In genomic region chr12:8393976-8394375, GRCm38 (mm10) we compare ENCODE assay signal across 19 mouse cellular contexts.
"Had no signal": no experiment of that assay in that cellular context is flagged by ENCODE, and none has a peak within 500 bp of the region (broad histone marks: within the 10 kb centered on the region; RNA-seq: fewer than 3 reads in every experiment).

No protein-coding gene starts in this region.

- H3K27ac ChIP-seq: liver, embryonic 13.5 days; liver, embryonic 15.5 days; macrophage; midbrain, embryonic 12.5 days; midbrain, embryonic 15.5 days; neural tube, embryonic 12.5 days had no signal

- H3K9me3 ChIP-seq: liver, embryonic 13.5 days; liver, embryonic 15.5 days; lung, embryonic 15.5 days; midbrain, embryonic 12.5 days; midbrain, embryonic 15.5 days; neural tube, embryonic 12.5 days had no signal

- H3K4me1 ChIP-seq: midbrain, embryonic 12.5 days; midbrain, embryonic 15.5 days had no signal

- H3K9ac ChIP-seq: liver, embryonic 13.5 days; liver, embryonic 15.5 days; liver, postnatal 0 days; lung, embryonic 15.5 days; midbrain, embryonic 12.5 days; midbrain, embryonic 15.5 days; neural tube, embryonic 12.5 days had no signal

- DNase-seq: liver, embryonic 13.5 days; liver, postnatal 0 days; lung, adult 2 months; lung, postnatal 14 days; lung, postnatal 36 days; retina, postnatal 1 day; right cerebral cortex, adult 18-20 months; right cerebral cortex, postnatal 25 days; right cerebral cortex, postnatal 4 days; spleen, adult 18-20 months; thymus, adult 18-20 months; thymus, postnatal 14 days; thymus, postnatal 36 days had no signal

- ATAC-seq: liver, postnatal 0 days; midbrain, embryonic 15.5 days had no signal

- H3K4me2 ChIP-seq: liver, embryonic 13.5 days; liver, embryonic 15.5 days; lung, embryonic 15.5 days; midbrain, embryonic 12.5 days; midbrain, embryonic 15.5 days; neural tube, embryonic 12.5 days had no signal

- H3K4me3 ChIP-seq: liver, embryonic 13.5 days; liver, embryonic 15.5 days; lung, embryonic 15.5 days; midbrain, embryonic 12.5 days; midbrain, embryonic 15.5 days; neural tube, embryonic 12.5 days had no signal

- H3K36me3 ChIP-seq: liver, embryonic 13.5 days; liver, embryonic 15.5 days; lung, embryonic 15.5 days; midbrain, embryonic 12.5 days; midbrain, embryonic 15.5 days; neural tube, embryonic 12.5 days had no signal

- H3K27me3 ChIP-seq: liver, embryonic 13.5 days; liver, embryonic 15.5 days; lung, embryonic 15.5 days; midbrain, embryonic 12.5 days; midbrain, embryonic 15.5 days; neural tube, embryonic 12.5 days had no signal
